Mouse (Mus musculus): ENCODE results near the gene Zfp874b. TPM values are rescaled to one million over a fixed set of nuclear protein-coding genes. Genes with fewer than 3 reads are reported as not detected.

Gene Zfp874b
- total RNA-seq, 2 experiments from 2014 or later = 11.8 to 17.4 TPM

Other genes with a start within 250 kb of the Zfp874b start
- 1 to 10 TPM; 2.1 to 2.8 TPM for gene Zfp458, start 205.8 kb downstream of the Zfp874b start, total RNA-seq (2021)
- gene Zfp457, start 177.8 kb downstream of the Zfp874b start, total RNA-seq (2021) = 1 to 10 TPM; 2.7 to 3.9 TPM
- 1 to 10 TPM; 2.0 to 2.8 TPM for gene Zfp595, start 151.7 kb downstream of the Zfp874b start, total RNA-seq (2021)
- 1 to 10 TPM; 1.0 to 2.4 TPM for gene Gm28044, start 123.7 kb downstream of the Zfp874b start, total RNA-seq (2021)
- gene Zfp953, start 123.7 kb downstream of the Zfp874b start, total RNA-seq (2021) = 1 to 10 TPM; 1.6 to 1.9 TPM
- gene Gm28041, start 108.5 kb downstream of the Zfp874b start, total RNA-seq (2021) = 1 to 10 TPM in 1 of 2 experiments, under 1 TPM in 1; 0.57 to 1.6 TPM
- gene Zfp456, start 108.4 kb downstream of the Zfp874b start, total RNA-seq (2021) = under 1 TPM; 0.53 to 0.92 TPM
- 1 to 10 TPM; 1.5 to 2.3 TPM for gene Zfp429, start 84.4 kb downstream of the Zfp874b start, total RNA-seq (2021)
- under 1 TPM in 1 of 2 experiments, not detected in 1; 0.25 TPM for gene Zfp459, start 62.8 kb downstream of the Zfp874b start, total RNA-seq (2021)
- gene Zfp874a, start 32.6 kb downstream of the Zfp874b start, total RNA-seq (2021) = 1 to 10 TPM; 4.5 to 5.6 TPM
- 1 to 10 TPM; 5.2 to 5.9 TPM for gene Zfp58, start 16.3 kb upstream of the Zfp874b start, total RNA-seq (2021)
- gene Gm26965, start 41.9 kb upstream of the Zfp874b start, total RNA-seq (2021) = not detected
- gene Zfp87, start 41.9 kb upstream of the Zfp874b start, total RNA-seq (2021) = 10 to 100 TPM in 1 of 2 experiments, 1 to 10 TPM in 1; 9.1 to 14.8 TPM
- gene Zfp748, start 69.6 kb upstream of the Zfp874b start, total RNA-seq (2021) = 1 to 10 TPM; 5.7 to 6.4 TPM
- gene Zfp729b, start 125.4 kb upstream of the Zfp874b start, total RNA-seq (2021) = 1 to 10 TPM; 4.0 to 5.5 TPM
- gene Gm49345, start 153.5 kb upstream of the Zfp874b start, total RNA-seq (2021) = 1 to 10 TPM in 1 of 2 experiments, under 1 TPM in 1; 0.89 to 2.0 TPM
- 1 to 10 TPM; 4.5 to 4.9 TPM for gene Zfp729a, start 153.5 kb upstream of the Zfp874b start, total RNA-seq (2021)
- 1 to 10 TPM; 6.4 to 8.1 TPM for gene Zfp738, start 202.8 kb upstream of the Zfp874b start, total RNA-seq (2021)
- 1 to 10 TPM; 5.8 to 7.4 TPM for gene Zfp65, start 244.9 kb upstream of the Zfp874b start, total RNA-seq (2021)